Mouse (Mus musculus) midbrain, embryonic 13.5 days (tissue): ENCODE results near the gene Gp9. TPM values are rescaled to one million over a fixed set of nuclear protein-coding genes. Genes with fewer than 3 reads are reported as not detected.
A peak's percentile ranks its signal among the peaks of the same experiment; 100 is the strongest.

ENCODE experiments used
- ATAC-seq: fragments of 200-750 bp; cut with Nextera tagmentation; 2 replicates; pipeline ENCODE4 v1.8.0; 2017; ENCODE audit warnings: mild to moderate bottlenecking, moderate TSS enrichment, moderate library complexity
- H3K27ac ChIP-seq: fragments of 300-500 bp; sonication (generic); 2 replicates; pipeline ENCODE4 v1.5.1; 2015; ENCODE audit warnings: inconsistent platforms, mild to moderate bottlenecking, moderate library complexity
- H3K27me3 ChIP-seq: fragments of 300-500 bp; sonication (generic); 2 replicates; pipeline ENCODE4 v1.6.1; 2015; ENCODE audit warnings: mild to moderate bottlenecking, inconsistent platforms
- H3K36me3 ChIP-seq: fragments of 300-500 bp; sonication (generic); 2 replicates; pipeline ENCODE4 v1.6.1; 2015; ENCODE audit warnings: mild to moderate bottlenecking, inconsistent platforms
- H3K4me1 ChIP-seq: fragments of 300-500 bp; sonication (generic); replicated peaks from 2 replicates; pipeline ENCODE4 v1.6.1; 2015; ENCODE audit warnings: inconsistent platforms
- H3K4me2 ChIP-seq: fragments of 300-500 bp; sonication (generic); replicated peaks from 2 replicates; pipeline ENCODE4 v1.6.1; 2015; ENCODE audit warnings: moderate library complexity, mild to moderate bottlenecking, inconsistent platforms
- H3K4me3 ChIP-seq: fragments of 300-500 bp; sonication (generic); replicated peaks from 2 replicates; pipeline ENCODE4 v1.5.1; 2015; ENCODE audit warnings: mild to moderate bottlenecking, inconsistent platforms
- H3K9ac ChIP-seq: fragments of 300-500 bp; sonication (generic); replicated peaks from 2 replicates; pipeline ENCODE4 v1.6.1; 2015; ENCODE audit warnings: mild to moderate bottlenecking, inconsistent platforms
- H3K9me3 ChIP-seq: fragments of 300-500 bp; sonication (generic); 2 replicates; pipeline ENCODE4 v1.6.1; 2016; ENCODE audit warnings: mild to moderate bottlenecking, inconsistent platforms
- WGBS: fragments of 180-500 bp; shearing (Covaris S2); methylation state at CpG from one replicate; pipeline ENCODE4 v1.1.7; 2015; 5-methylcytosine and 5-hydroxymethylcytosine counted together
- polyA plus RNA-seq: library from polyadenylated mRNA; unstranded; fragments of >200 nt; fragmentation: Nextera tagmentation; extraction: Ambion mirVana; gene quantifications from 2 replicates; pipeline ENCODE4 v1.2.1, GENCODE M21; 2015

The Gp9 gene
- polyA plus RNA-seq, 1 experiment from 2014 or later: 1.1 TPM

DNA sequence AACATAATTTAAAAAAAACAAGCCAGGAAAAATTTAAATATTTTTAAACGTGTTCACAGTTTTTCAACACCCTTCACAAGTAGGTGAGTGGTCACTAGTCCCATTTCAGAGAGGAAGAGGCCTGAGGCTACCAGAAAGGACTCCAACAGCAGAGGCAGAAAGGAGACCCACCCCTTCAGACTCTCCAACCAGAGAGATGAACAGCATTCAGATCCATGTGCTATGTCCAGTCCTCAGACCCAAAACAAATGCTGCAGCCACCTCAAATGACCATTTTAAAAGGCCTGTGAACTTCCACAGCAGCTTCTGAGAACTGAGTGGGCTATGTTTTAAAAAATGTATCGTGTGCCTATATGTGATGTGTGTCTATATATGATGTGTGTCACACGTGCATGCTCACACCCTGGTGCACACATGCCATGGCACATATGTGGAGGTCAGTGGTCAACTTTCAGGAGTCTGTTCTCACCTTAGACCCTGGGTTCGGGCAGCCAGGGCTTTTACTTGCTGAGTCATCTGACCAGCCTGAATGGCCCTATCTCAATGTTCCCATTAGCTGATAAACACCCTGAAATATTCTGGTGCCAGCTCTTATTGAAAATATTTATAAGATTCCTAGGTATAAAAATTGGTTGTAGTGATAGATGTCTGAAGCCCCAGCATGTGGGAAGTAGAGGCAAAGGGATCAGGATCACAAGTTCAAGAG, 30.0 kb downstream of the Gp9 start:
- Histone ChIP-seq H3K36me3 (peaks cover 4% of the 10 kb centered on the region; the same call in 1 of the 2 replicates), H3K9ac (no peak overlapping the region), H3K4me2 (no peak overlapping the region), H3K4me3 (no peak overlapping the region), H3K4me1 (peaks cover 21% of the 10 kb centered on the region), H3K27me3 (no peaks in the 10 kb centered on the region), H3K27ac (no peak overlapping the region), H3K9me3 (no peaks in the 10 kb centered on the region)
- ATAC-seq: no peak
- 83% methylated on average over 4 of the region's 4 CpGs for WGBS

DNA sequence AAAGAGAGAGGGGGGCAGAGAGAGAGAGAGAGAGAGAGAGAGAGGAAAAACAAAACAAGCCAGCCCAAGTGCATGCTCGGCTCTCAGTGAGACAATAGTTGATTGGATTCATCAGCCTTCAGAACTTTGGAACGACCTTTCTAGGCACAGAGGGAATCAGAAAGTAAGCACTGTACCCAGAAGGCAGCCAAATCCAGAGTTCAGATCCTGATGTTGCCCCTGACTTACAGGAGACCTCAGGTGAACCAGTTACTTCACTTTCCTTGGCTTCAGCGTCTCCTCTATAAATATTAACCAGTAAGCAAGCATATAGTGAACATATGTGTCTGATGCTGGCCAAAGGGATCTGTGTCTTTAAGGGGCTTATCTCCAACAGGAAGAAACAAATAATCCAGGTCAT, 30.6 kb downstream of the Gp9 start:
- no peak overlapping the region for H3K9ac ChIP-seq
- no peak overlapping the region for H3K4me2 ChIP-seq
- ATAC-seq: no peak
- peaks cover 4% of the 10 kb centered on the region; the same call in 1 of the 2 replicates for H3K36me3 ChIP-seq
- H3K4me3 ChIP-seq: no peak overlapping the region
- H3K27me3 ChIP-seq: 0 out of 2 replicates have a peak, but pooled peaks cover under 1% of the 10 kb centered on the region
- peaks cover 21% of the 10 kb centered on the region for H3K4me1 ChIP-seq
- 77% methylated on average over 3 of the region's 3 CpGs for WGBS
- no peaks in the 10 kb centered on the region for H3K9me3 ChIP-seq
- no peak overlapping the region for H3K27ac ChIP-seq

GRCm38 (mm10) chr6:87809144-87809543, 31.3 kb downstream of the Gp9 start:
- H3K9ac ChIP-seq: no peak overlapping the region
- H3K4me2 ChIP-seq: no peak overlapping the region
- H3K27ac ChIP-seq: no peak overlapping the region
- H3K4me3 ChIP-seq: no peak overlapping the region
- no peak for ATAC-seq
- peaks cover 21% of the 10 kb centered on the region for H3K4me1 ChIP-seq
- peaks cover 9% of the 10 kb centered on the region; the same call in 1 of the 2 replicates for H3K36me3 ChIP-seq
- 86% methylated on average over 2 of the region's 2 CpGs for WGBS
- 0 out of 2 replicates have a peak, but pooled peaks cover 4% of the 10 kb centered on the region for H3K27me3 ChIP-seq
- no peaks in the 10 kb centered on the region for H3K9me3 ChIP-seq

GRCm38 (mm10) chr6:87809651-87810161, 31.8 kb downstream of the Gp9 start:
- 0 out of 2 replicates have a peak, but pooled peaks cover 4% of the 10 kb centered on the region for H3K27me3 ChIP-seq
- no peak overlapping the region for H3K4me3 ChIP-seq
- H3K4me2 ChIP-seq: peak overlapping the region; percentile 94
- WGBS: 91% methylated on average over 6 of the region's 6 CpGs
- no peak overlapping the region for H3K27ac ChIP-seq
- H3K4me1 ChIP-seq: peaks cover 21% of the 10 kb centered on the region
- H3K9ac ChIP-seq: no peak overlapping the region
- peaks cover 14% of the 10 kb centered on the region for H3K36me3 ChIP-seq
- H3K9me3 ChIP-seq: no peaks in the 10 kb centered on the region
- ATAC-seq: no peak

DNA sequence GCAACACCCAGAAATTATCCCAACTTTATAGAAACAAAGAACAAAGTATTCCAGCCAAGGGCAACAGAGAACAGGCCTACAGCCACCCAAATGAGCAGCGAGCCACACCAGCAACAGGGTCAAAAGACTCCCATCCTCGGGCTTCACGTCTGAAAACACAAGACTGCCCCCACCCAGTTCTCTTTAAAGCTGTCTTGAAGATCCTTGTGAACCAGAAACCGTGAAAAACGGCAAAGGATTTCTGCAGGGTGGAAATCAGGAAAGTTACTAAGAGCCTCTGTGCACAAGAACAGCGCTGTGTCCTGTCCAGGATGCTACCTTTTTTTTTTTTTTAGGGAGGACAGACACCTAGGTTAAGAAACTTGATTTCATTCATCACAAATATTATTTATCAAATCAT, 32.4 kb downstream of the Gp9 start:
- no peaks in the 10 kb centered on the region for H3K9me3 ChIP-seq
- 41% methylated on average over 6 of the region's 6 CpGs for WGBS
- H3K4me2 ChIP-seq: peak overlapping the region; percentile 94
- ATAC-seq: no peak
- peak overlapping the region; percentile 68 for H3K4me3 ChIP-seq
- peaks cover 20% of the 10 kb centered on the region for H3K36me3 ChIP-seq
- H3K9ac ChIP-seq: 0 out of 2 replicates have a peak overlapping the region, but pooled peaks have one; percentile 82
- H3K4me1 ChIP-seq: peaks cover 21% of the 10 kb centered on the region
- 0 out of 2 replicates have a peak, but pooled peaks cover 4% of the 10 kb centered on the region for H3K27me3 ChIP-seq
- H3K27ac ChIP-seq: no peak overlapping the region

DNA sequence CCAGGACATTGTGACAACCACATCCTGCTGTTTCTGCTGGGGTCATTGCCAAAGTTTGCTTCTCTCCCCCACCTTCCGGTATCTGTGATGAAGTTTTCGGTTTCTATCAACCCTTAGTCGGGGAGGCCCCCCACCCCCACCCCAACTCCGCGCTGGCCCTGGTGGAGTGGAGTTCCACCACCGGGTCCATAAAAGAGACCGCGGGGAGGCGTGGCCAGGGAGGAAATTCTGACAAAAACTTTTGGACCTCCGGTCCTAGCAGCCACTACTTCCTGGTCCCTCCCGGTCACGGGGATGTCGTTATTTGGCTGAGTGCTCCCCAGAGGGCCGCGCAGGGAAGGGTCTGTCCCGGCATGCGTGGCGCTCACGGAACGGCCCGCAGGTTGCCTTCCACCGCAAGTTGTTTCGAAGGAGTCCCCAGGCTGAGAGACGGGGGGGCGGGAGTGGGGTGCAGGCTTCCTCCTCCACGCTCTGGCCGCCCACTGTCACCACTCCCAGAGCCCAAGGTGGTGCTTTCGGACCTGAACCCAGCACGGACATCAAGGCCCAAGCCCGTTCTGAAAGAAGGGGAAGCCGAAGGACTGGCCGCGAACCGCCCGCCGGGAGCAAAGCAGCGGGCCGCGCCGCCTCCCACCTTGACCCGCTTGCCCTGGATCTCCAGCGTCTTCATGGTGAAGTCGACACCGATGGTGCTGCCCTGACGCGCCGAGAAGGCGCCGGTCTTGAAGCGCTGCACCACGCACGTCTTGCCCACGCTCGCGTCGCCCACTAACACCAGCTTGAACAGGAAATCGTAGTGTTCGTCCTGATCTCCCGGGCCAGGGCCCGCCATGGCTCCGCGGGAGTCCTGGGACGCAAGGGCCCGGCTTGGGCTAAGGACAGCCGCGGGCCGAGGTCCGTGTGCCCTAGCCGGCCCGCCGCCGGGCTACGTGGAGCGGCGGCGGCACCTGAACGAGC, 33.1 kb downstream of the Gp9 start:
- Histone ChIP-seq H3K27me3 (0 out of 2 replicates have a peak, but pooled peaks cover 4% of the 10 kb centered on the region), H3K9me3 (no peaks in the 10 kb centered on the region), H3K4me2 (peak overlapping the region; percentile 94), H3K9ac (peak overlapping the region; percentile 82), H3K36me3 (peaks cover 26% of the 10 kb centered on the region), H3K4me1 (peaks cover 21% of the 10 kb centered on the region), H3K27ac (peak overlapping the region; percentile 65), H3K4me3 (peak overlapping the region; percentile 68)
- ATAC-seq: peak; percentile 25
- WGBS: 1% methylated on average over 77 of the region's 77 CpGs

- Histone ChIP-seq H3K4me2 (peak within 1 kb of the TSS; percentile 94), H3K27ac (peak within 1 kb of the TSS; percentile 65), H3K9me3 (no peaks in the 10 kb centered on the region), H3K9ac (peak within 1 kb of the TSS; percentile 82), H3K36me3 (peaks cover 33% of the 10 kb centered on the region), H3K27me3 (0 out of 2 replicates have a peak, but pooled peaks cover 4% of the 10 kb centered on the region), H3K4me3 (peak within 1 kb of the TSS; percentile 68), H3K4me1 (peaks cover 21% of the 10 kb centered on the region)
- WGBS: under 1% methylated on average over 52 of the region's 56 CpGs
- peak; percentile 98 for ATAC-seq
Observed at GRCm38 (mm10) chr6:87811675-87812338, 33.9 kb downstream of the Gp9 start, which contains the start of gene Rab43. TSS of gene Rab43 (minus strand) at chr6:87812164.

DNA sequence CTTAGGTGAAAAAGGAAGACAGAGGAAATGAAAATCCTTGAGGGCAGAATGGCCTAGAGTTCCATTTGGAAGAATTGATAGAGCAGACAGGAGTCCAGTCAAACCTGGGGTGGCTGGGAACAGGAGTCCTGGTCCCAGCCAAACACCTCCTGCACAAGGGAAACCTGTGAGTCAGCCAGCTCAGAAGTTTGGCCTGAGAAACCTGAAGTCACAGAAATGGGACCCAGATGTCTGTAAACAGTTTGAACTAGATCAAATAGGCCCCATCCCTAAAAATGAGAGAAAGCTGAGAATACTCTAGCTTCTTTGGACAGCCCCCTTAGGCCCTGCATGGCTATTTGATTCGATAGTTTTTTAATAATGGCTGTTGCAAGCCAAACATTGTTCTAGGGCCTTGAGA, 34.8 kb downstream of the Gp9 start:
- Histone ChIP-seq H3K4me3 (peak overlapping the region; percentile 68; the same call in 1 of the 2 replicates), H3K27me3 (0 out of 2 replicates have a peak, but pooled peaks cover 4% of the 10 kb centered on the region), H3K27ac (no peak overlapping the region), H3K36me3 (peaks cover 42% of the 10 kb centered on the region), H3K4me2 (peak overlapping the region; percentile 94; the same call in 1 of the 2 replicates), H3K9ac (no peak overlapping the region), H3K9me3 (no peaks in the 10 kb centered on the region), H3K4me1 (peaks cover 19% of the 10 kb centered on the region)
- ATAC-seq: no peak
- WGBS: 86% methylated on average over 1 of the region's 1 CpGs

- H3K9ac ChIP-seq: no peak overlapping the region
- no peak for ATAC-seq
- no peak overlapping the region for H3K4me2 ChIP-seq
- H3K27me3 ChIP-seq: 0 out of 2 replicates have a peak, but pooled peaks cover 4% of the 10 kb centered on the region
- WGBS: 96% methylated on average over 5 of the region's 5 CpGs
- H3K4me1 ChIP-seq: peaks cover 19% of the 10 kb centered on the region
- H3K27ac ChIP-seq: no peak overlapping the region
- H3K9me3 ChIP-seq: no peaks in the 10 kb centered on the region
- H3K36me3 ChIP-seq: peaks cover 60% of the 10 kb centered on the region
- H3K4me3 ChIP-seq: no peak overlapping the region
Observed at GRCm38 (mm10) chr6:87814486-87814885, 36.6 kb downstream of the Gp9 start.

- Histone ChIP-seq H3K4me3 (no peak overlapping the region), H3K36me3 (peaks cover 99% of the 10 kb centered on the region), H3K9me3 (no peaks in the 10 kb centered on the region), H3K27me3 (no peaks in the 10 kb centered on the region), H3K27ac (no peak overlapping the region), H3K4me2 (no peak overlapping the region), H3K4me1 (no peaks in the 10 kb centered on the region), H3K9ac (no peak overlapping the region)
- whole genome bisulfite sequencing: 97% methylated on average over 2 of the region's 2 CpGs
- ATAC-seq: no peak
Observed at GRCm38 (mm10) chr6:87820366-87820765, 42.5 kb downstream of the Gp9 start.
